Comparison of ENCODE assay signal across 8 mouse cellular contexts in genomic region chr9:121403157-121403671, GRCm38 (mm10).
A peak's percentile ranks its signal among the peaks of the same experiment; 100 is the strongest.
DNase-seq lines count a peak whose midpoint lies in the region; ATAC-seq and TF ChIP-seq lines count a peak whose summit lies in the region.

No protein-coding gene starts in this region.

- H3K9me3 ChIP-seq in forebrain, embryonic 16.5 days (ENCODE audit: control insufficient read depth, low read length), result no peaks in the 10 kb centered on the region
- H3K9me3 ChIP-seq in intestine, postnatal 0 days (ENCODE audit: control insufficient read depth), result no peaks in the 10 kb centered on the region
- no peaks in the 10 kb centered on the region for H3K9me3 ChIP-seq in limb, embryonic 12.5 days
- H3K9me3 ChIP-seq in neural tube, embryonic 14.5 days (ENCODE audit: control insufficient read depth, low read length), result no peaks in the 10 kb centered on the region

- DNase-seq in adrenal gland, adult (ENCODE audit: inconsistent age in 2 of 2, low spot score in 1 of 2), result peak; percentile 67 to 83
- DNase-seq in adrenal gland, postnatal 4 days (ENCODE audit: low spot score in 2 of 2), result no peak
- peak; percentile 84 to 87 for DNase-seq in cerebellum, adult 18-20 months
- DNase-seq in thymus, postnatal 4 days, result no peak

- peak overlapping the region; percentile 73 for H3K4me2 ChIP-seq in forebrain, embryonic 16.5 days (ENCODE audit: low read length)
- H3K4me2 ChIP-seq in intestine, postnatal 0 days (replicated peaks; ENCODE audit: low read depth), result peak overlapping the region; percentile 40
- peak overlapping the region; percentile 46 for H3K4me2 ChIP-seq in limb, embryonic 12.5 days
- peak overlapping the region; percentile 61 for H3K4me2 ChIP-seq in neural tube, embryonic 14.5 days (ENCODE audit: low read depth, low read length)

- ATAC-seq in forebrain, embryonic 16.5 days, result peak; percentile 84
- ATAC-seq in intestine, postnatal 0 days, result no peak
- peak; percentile 76; the same call in 1 of the 2 replicates for ATAC-seq in limb, embryonic 12.5 days (ENCODE audit: insufficient number of reproducible peaks, insufficient read depth, low FRiP score, low TSS enrichment, low read depth)
- peak; percentile 94 for ATAC-seq in neural tube, embryonic 14.5 days (ENCODE audit: low read depth)

- peak overlapping the region; percentile 67 for H3K9ac ChIP-seq in forebrain, embryonic 16.5 days (replicated peaks; ENCODE audit: low read depth, low read length)
- no peak overlapping the region for H3K9ac ChIP-seq in intestine, postnatal 0 days (ENCODE audit: low read depth, low read length)
- H3K9ac ChIP-seq in limb, embryonic 12.5 days (replicated peaks), result no peak overlapping the region
- H3K9ac ChIP-seq in neural tube, embryonic 14.5 days (replicated peaks; ENCODE audit: low read depth, low read length), result peak overlapping the region; percentile 65

- no peaks in the 10 kb centered on the region for H3K27me3 ChIP-seq in forebrain, embryonic 16.5 days (replicated peaks; ENCODE audit: control insufficient read depth, insufficient read depth, low read length)
- no peaks in the 10 kb centered on the region for H3K27me3 ChIP-seq in intestine, postnatal 0 days (replicated peaks; ENCODE audit: control insufficient read depth, insufficient read depth, low read length)
- H3K27me3 ChIP-seq in limb, embryonic 12.5 days, result no peaks in the 10 kb centered on the region
- H3K27me3 ChIP-seq in neural tube, embryonic 14.5 days (ENCODE audit: control insufficient read depth, insufficient read depth, low read length), result no peaks in the 10 kb centered on the region

- no peaks in the 10 kb centered on the region; the same call in 1 of the 2 replicates for H3K36me3 ChIP-seq in forebrain, embryonic 16.5 days (ENCODE audit: control insufficient read depth, insufficient read depth)
- no peaks in the 10 kb centered on the region; the same call in 1 of the 2 replicates for H3K36me3 ChIP-seq in intestine, postnatal 0 days (ENCODE audit: control insufficient read depth, insufficient read depth)
- H3K36me3 ChIP-seq in limb, embryonic 12.5 days, result no peaks in the 10 kb centered on the region
- no peaks in the 10 kb centered on the region for H3K36me3 ChIP-seq in neural tube, embryonic 14.5 days (ENCODE audit: control insufficient read depth, insufficient read depth, low read length)

- peaks cover 62% of the 10 kb centered on the region for H3K4me1 ChIP-seq in forebrain, embryonic 16.5 days (replicated peaks; ENCODE audit: control insufficient read depth, insufficient read depth, low read length)
- H3K4me1 ChIP-seq in intestine, postnatal 0 days (replicated peaks; ENCODE audit: control insufficient read depth, insufficient read depth, low read length), result peaks cover 2% of the 10 kb centered on the region; the same call in 1 of the 2 replicates
- peaks cover 8% of the 10 kb centered on the region for H3K4me1 ChIP-seq in limb, embryonic 12.5 days (replicated peaks)
- H3K4me1 ChIP-seq in neural tube, embryonic 14.5 days (ENCODE audit: control insufficient read depth, insufficient read depth, low read length), result peaks cover 15% of the 10 kb centered on the region

- WGBS in forebrain, embryonic 16.5 days, result 14% methylated on average over 16 of the region's 16 CpGs
- WGBS in intestine, postnatal 0 days, result 38% methylated on average over 16 of the region's 16 CpGs
- WGBS in limb, embryonic 12.5 days, result 24% methylated on average over 16 of the region's 16 CpGs
- WGBS in neural tube, embryonic 14.5 days, result 27% methylated on average over 16 of the region's 16 CpGs

- H3K27ac ChIP-seq in forebrain, embryonic 16.5 days (ENCODE audit: low read length), result peak overlapping the region; percentile 94
- H3K27ac ChIP-seq in intestine, postnatal 0 days (ENCODE audit: low read depth, low read length), result no peak overlapping the region
- no peak overlapping the region for H3K27ac ChIP-seq in limb, embryonic 12.5 days
- peak overlapping the region; percentile 91 for H3K27ac ChIP-seq in neural tube, embryonic 14.5 days (ENCODE audit: low read depth, low read length)

- TF ChIP-seq CTCF in intestine, postnatal 0 days (IDR thresholded peaks at IDR 0.05; ENCODE audit: low read depth), result no peak

- peak overlapping the region; percentile 61 for H3K4me3 ChIP-seq in forebrain, embryonic 16.5 days (replicated peaks; ENCODE audit: low read length)
- no peak overlapping the region for H3K4me3 ChIP-seq in intestine, postnatal 0 days (ENCODE audit: low read depth, low read length)
- peak overlapping the region; percentile 12 for H3K4me3 ChIP-seq in limb, embryonic 12.5 days (replicated peaks)
- peak overlapping the region; percentile 42 for H3K4me3 ChIP-seq in neural tube, embryonic 14.5 days (ENCODE audit: low read depth, low read length)

Comparison
In these comparisons a context has a peak if more than half of its experiments do, and no peak if none do; other contexts are left out.
1. DNase-seq: peak in adrenal gland, adult (2 of 2) and cerebellum, adult 18-20 months (2 of 2); none in adrenal gland, postnatal 4 days (0 of 2) and thymus, postnatal 4 days (single experiment).
2. H3K27ac ChIP-seq: peak in forebrain, embryonic 16.5 days (single experiment) and neural tube, embryonic 14.5 days (single experiment); none in intestine, postnatal 0 days (single experiment) and limb, embryonic 12.5 days (single experiment).
3. H3K9ac ChIP-seq: peak in forebrain, embryonic 16.5 days (single experiment) and neural tube, embryonic 14.5 days (single experiment); none in intestine, postnatal 0 days (single experiment) and limb, embryonic 12.5 days (single experiment).
4. Peak in every context shown above with its lines, with median percentiles within 50 percentile points of each other: H3K4me2 ChIP-seq.